Comparison of ENCODE assay signal across 1 mouse cellular context in genomic region chr8:71702087-71702432, GRCm38 (mm10).
TF ChIP-seq lines count a peak whose summit lies in the region.

No protein-coding gene starts in this region.

TF ChIP-seq in CH12.LX, 34 proteins besides CTCF, POLR2A, EP300 and RAD21:
- peak; percentile 55 for TF ChIP-seq SMC3 (IDR thresholded peaks at IDR 0.05; ENCODE audit: low read depth, low read length)
- no peak for TF ChIP-seq MAX (IDR thresholded peaks at IDR 0.05; ENCODE audit: low read length)
